Mouse (Mus musculus) kidney, adult 2 months (tissue): ENCODE data around the gene Gtf2h5. TPM values are rescaled to one million over a fixed set of nuclear protein-coding genes. Genes with fewer than 3 reads are reported as not detected.
A peak's percentile ranks its signal among the peaks of the same experiment; 100 is the strongest.

Experiments
- DNase-seq: peaks from one replicate; pipeline ENCODE4 v3.0.0; 2021
- H3K27ac ChIP-seq: fragments of 200-500 bp; 2 replicates; pipeline ENCODE4 v1.5.1; 2012; ENCODE audit warnings: low read depth, low read length, control low read depth, inconsistent platforms; ENCODE audit not compliant: insufficient read depth
- H3K27me3 ChIP-seq: fragments of 200-500 bp; replicated peaks from 2 replicates; pipeline ENCODE4 v1.6.1; 2012; ENCODE audit warnings: mild to moderate bottlenecking, moderate library complexity, low read length, inconsistent platforms; ENCODE audit not compliant: control insufficient read depth, insufficient read depth
- H3K36me3 ChIP-seq: fragments of 200-500 bp; 2 replicates; pipeline ENCODE4 v1.6.1; 2012; ENCODE audit warnings: mild to moderate bottlenecking, moderate library complexity, low read length, inconsistent platforms; ENCODE audit not compliant: control insufficient read depth, insufficient read depth
- H3K4me1 ChIP-seq: fragments of 200-500 bp; 2 replicates; pipeline ENCODE4 v1.6.1; 2011; ENCODE audit warnings: low read length; ENCODE audit not compliant: control insufficient read depth, insufficient read depth
- H3K4me3 ChIP-seq: fragments of 200-500 bp; 2 replicates; pipeline ENCODE4 v1.5.1; 2011; ENCODE audit warnings: mild to moderate bottlenecking, low read depth, low read length, control low read depth; ENCODE audit not compliant: insufficient read depth
- CTCF ChIP-seq: fragments of 200-500 bp; conservative IDR thresholded peaks from 2 replicates; pipeline ENCODE4 v1.5.1; 2011; ENCODE audit warnings: low read depth, mild to moderate bottlenecking, control low read depth, low read length, moderate library complexity, mixed read lengths; ENCODE audit not compliant: insufficient read depth, insufficient read length
- POLR2A ChIP-seq: fragments of 200-500 bp; IDR thresholded peaks from one replicate; pipeline ENCODE4 v1.6.1; 2011; ENCODE audit warnings: low read depth, low read length, control low read depth
- WGBS: fragments of 180-500 bp; shearing (Covaris S2); methylation state at CpG from one replicate; pipeline ENCODE4 v1.1.7; 2018; 5-methylcytosine and 5-hydroxymethylcytosine counted together
- polyA plus RNA-seq: library from polyadenylated mRNA; depleted of rRNA; stranded (reverse); fragments of >200 nt; gene quantifications from 2 replicates; pipeline ENCODE4 v1.2.3, GENCODE M21; 2012

The Gtf2h5 gene
- polyA plus RNA-seq, 1 experiment, result 39.5 TPM

- Histone ChIP-seq H3K36me3 (no peaks in the 10 kb centered on the region; the same call in 1 of the 2 replicates), H3K27me3 (no peaks in the 10 kb centered on the region), H3K4me3 (peak overlapping the region; percentile 26; the same call in 1 of the 2 replicates), H3K4me1 (peaks cover 5% of the 10 kb centered on the region; the same call in 1 of the 2 replicates), H3K27ac (no peak overlapping the region)
- no peak for TF ChIP-seq POLR2A
- no peak for TF ChIP-seq CTCF
- 53% methylated on average over 7 of the region's 7 CpGs for WGBS
- DNase-seq, result no peak
These were observed 28.6 kb downstream of the Gtf2h5 start for GRCm38 (mm10) chr17:6108175-6108574.

DNA sequence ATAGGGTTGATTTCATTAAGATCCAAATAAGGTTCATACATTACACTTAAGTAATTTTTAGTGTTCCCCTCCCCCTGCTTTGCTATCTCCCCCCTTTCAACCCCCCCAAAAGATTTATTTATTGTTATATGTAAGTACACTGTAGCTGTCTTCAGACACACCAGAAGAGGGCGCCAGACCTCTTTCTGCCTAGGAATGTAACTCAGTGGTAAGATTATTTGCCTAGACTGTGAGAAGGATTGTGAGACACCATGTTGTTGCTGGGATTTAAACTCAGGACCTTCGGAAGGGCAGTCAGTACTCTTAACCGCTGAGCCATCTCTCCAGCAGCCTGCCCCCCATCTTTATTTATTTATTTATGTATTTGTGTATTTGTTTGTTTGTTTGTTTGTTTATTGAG is 31.4 kb downstream of the Gtf2h5 start:
- 85% methylated on average over 3 of the region's 3 CpGs for WGBS
- no peaks in the 10 kb centered on the region for H3K27me3 ChIP-seq
- peaks cover 5% of the 10 kb centered on the region; the same call in 1 of the 2 replicates for H3K4me1 ChIP-seq
- H3K36me3 ChIP-seq, result no peaks in the 10 kb centered on the region; the same call in 1 of the 2 replicates
- H3K4me3 ChIP-seq, result no peak overlapping the region
- no peak for DNase-seq
- no peak overlapping the region for H3K27ac ChIP-seq
- TF ChIP-seq CTCF (no peak), POLR2A (no peak)

DNA sequence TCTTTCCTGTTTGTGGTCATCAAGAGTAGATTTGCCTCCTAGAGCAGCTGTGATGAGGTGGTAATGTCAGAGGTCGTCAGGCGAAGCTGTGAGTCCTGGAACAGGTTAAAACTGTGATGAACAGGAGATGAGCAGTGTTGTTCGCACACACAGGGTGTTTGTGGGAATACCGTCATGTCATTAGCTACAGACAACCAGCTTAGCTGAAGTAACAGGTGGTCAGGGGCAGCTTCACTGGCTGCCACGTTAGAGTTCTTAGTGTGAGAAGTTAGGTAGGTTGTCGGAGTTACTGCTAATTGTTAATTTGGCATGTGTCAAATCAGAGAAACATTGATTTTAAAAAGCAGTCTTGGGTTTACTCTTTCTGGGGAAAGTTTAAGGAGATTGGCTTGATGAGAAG is 34.1 kb downstream of the Gtf2h5 start:
- Histone ChIP-seq H3K27ac (no peak overlapping the region), H3K4me3 (no peak overlapping the region), H3K27me3 (no peaks in the 10 kb centered on the region), H3K4me1 (no peaks in the 10 kb centered on the region; the same call in 1 of the 2 replicates), H3K36me3 (no peaks in the 10 kb centered on the region; the same call in 1 of the 2 replicates)
- no peak for DNase-seq
- TF ChIP-seq POLR2A (no peak), CTCF (no peak)
- WGBS, result 88% methylated on average over 6 of the region's 6 CpGs

- H3K27me3 ChIP-seq, result no peaks in the 10 kb centered on the region
- no peaks in the 10 kb centered on the region; the same call in 1 of the 2 replicates for H3K4me1 ChIP-seq
- no peak overlapping the region for H3K27ac ChIP-seq
- no peaks in the 10 kb centered on the region for H3K36me3 ChIP-seq
- TF ChIP-seq POLR2A (no peak), CTCF (no peak)
- DNase-seq, result no peak
- no peak overlapping the region for H3K4me3 ChIP-seq
- 89% methylated on average over 9 of the region's 9 CpGs for WGBS
These were observed 35.5 kb downstream of the Gtf2h5 start for GRCm38 (mm10) chr17:6115085-6115484.

- Histone ChIP-seq H3K27ac (no peak overlapping the region), H3K27me3 (no peaks in the 10 kb centered on the region), H3K4me1 (no peaks in the 10 kb centered on the region; the same call in 1 of the 2 replicates), H3K4me3 (no peak overlapping the region), H3K36me3 (peaks cover 1% of the 10 kb centered on the region; the same call in 1 of the 2 replicates)
- no peak for TF ChIP-seq POLR2A
- TF ChIP-seq CTCF, result no peak
- no peak for DNase-seq
- 77% methylated on average over 4 of the region's 4 CpGs for WGBS
These were observed 37.7 kb downstream of the Gtf2h5 start for GRCm38 (mm10) chr17:6117148-6117725.

- TF ChIP-seq CTCF, result no peak
- no peak for TF ChIP-seq POLR2A
- no peak overlapping the region for H3K27ac ChIP-seq
- no peak for DNase-seq
- no peak overlapping the region for H3K4me3 ChIP-seq
- peaks cover 1% of the 10 kb centered on the region; the same call in 1 of the 2 replicates for H3K36me3 ChIP-seq
- no peaks in the 10 kb centered on the region; the same call in 1 of the 2 replicates for H3K4me1 ChIP-seq
- H3K27me3 ChIP-seq, result no peaks in the 10 kb centered on the region
- 89% methylated on average over 3 of the region's 3 CpGs for WGBS
These were observed 38.3 kb downstream of the Gtf2h5 start for GRCm38 (mm10) chr17:6117917-6118316.

- no peak for TF ChIP-seq CTCF
- TF ChIP-seq POLR2A, result no peak
These were observed 39.3 kb downstream of the Gtf2h5 start for GRCm38 (mm10) chr17:6118861-6119260.

More at GRCm38 (mm10) chr17:6118861-6119260, 39.3 kb downstream of the Gtf2h5 start:
- H3K4me3 ChIP-seq, result no peak overlapping the region
- no peak overlapping the region for H3K27ac ChIP-seq
- no peak for DNase-seq
- no peaks in the 10 kb centered on the region; the same call in 1 of the 2 replicates for H3K4me1 ChIP-seq
- 91% methylated on average over 4 of the region's 4 CpGs for WGBS
- H3K36me3 ChIP-seq, result peaks cover 1% of the 10 kb centered on the region; the same call in 1 of the 2 replicates
- no peaks in the 10 kb centered on the region for H3K27me3 ChIP-seq
